Mouse (Mus musculus) neural tube, embryonic 12.5 days (tissue): ENCODE measurements around the gene Gm9508. TPM values are rescaled to one million over a fixed set of nuclear protein-coding genes. Genes with fewer than 3 reads are reported as not detected.
"Not testable (repeated sequence)": the region's sequence is repeated elsewhere in the genome, so short reads cannot be mapped to it uniquely, and the experiment has no call there.

Experiments used
- ATAC-seq: fragments of 200-750 bp; cut with Nextera tagmentation; 2 replicates; pipeline ENCODE4 v1.8.0; 2017; ENCODE audit warnings: low read depth, mild to moderate bottlenecking, moderate TSS enrichment, moderate library complexity; ENCODE audit not compliant: low FRiP score
- H3K27ac ChIP-seq: fragments of 300-500 bp; sonication (generic); 2 replicates; pipeline ENCODE4 v1.5.1; 2016
- H3K27me3 ChIP-seq: fragments of 300-500 bp; sonication (generic); replicated peaks from 2 replicates; pipeline ENCODE4 v1.6.1; 2016; ENCODE audit warnings: mild to moderate bottlenecking
- H3K36me3 ChIP-seq: fragments of 300-500 bp; sonication (generic); 2 replicates; pipeline ENCODE4 v1.6.1; 2016; ENCODE audit warnings: mild to moderate bottlenecking
- H3K4me1 ChIP-seq: fragments of 300-500 bp; sonication (generic); 2 replicates; pipeline ENCODE4 v1.6.1; 2016
- H3K4me2 ChIP-seq: fragments of 300-500 bp; sonication (generic); replicated peaks from 2 replicates; pipeline ENCODE4 v1.6.1; 2016; ENCODE audit warnings: mild to moderate bottlenecking
- H3K4me3 ChIP-seq: fragments of 300-500 bp; sonication (generic); 2 replicates; pipeline ENCODE4 v1.5.1; 2016
- H3K9ac ChIP-seq: fragments of 300-500 bp; sonication (generic); 2 replicates; pipeline ENCODE4 v1.6.1; 2016; ENCODE audit warnings: mild to moderate bottlenecking
- H3K9me3 ChIP-seq: fragments of 300-500 bp; sonication (generic); 2 replicates; pipeline ENCODE4 v1.6.1; 2016; ENCODE audit warnings: mild to moderate bottlenecking
- WGBS: fragments of 180-500 bp; shearing (Covaris S2); methylation state at CpG from one replicate; pipeline ENCODE4 v1.1.7; 2016; 5-methylcytosine and 5-hydroxymethylcytosine counted together
- polyA plus RNA-seq: library from polyadenylated mRNA; unstranded; fragments of >200 nt; fragmentation: Nextera tagmentation; extraction: Ambion mirVana; gene quantifications from 2 replicates; pipeline ENCODE4 v1.2.1, GENCODE M21; 2016

Gm9508 gene
- polyA plus RNA-seq: not detected in 2 replicates

GRCm38 (mm10) chr10:77697133-77697532 is at the start of gene Gm9508:
TSS of gene Gm9508 (minus strand) at chr10:77697233.
- no peak for ATAC-seq

GRCm38 (mm10) chr10:77741924-77742688 is 45.1 kb upstream of the Gm9508 start, which contains the start of gene Gm18596:
TSS of gene Gm18596 (minus strand) at chr10:77742638.
- not testable (repeated sequence) for H3K4me2 ChIP-seq, ATAC-seq, H3K9me3 ChIP-seq, H3K27ac ChIP-seq, H3K4me1 ChIP-seq, H3K9ac ChIP-seq, H3K4me3 ChIP-seq, H3K36me3 ChIP-seq, H3K27me3 ChIP-seq
- WGBS: 59% methylated on average over 5 of the region's 5 CpGs

More at GRCm38 (mm10) chr10:77697133-77697532, at the start of gene Gm9508:
- H3K27ac ChIP-seq: no peak within 1 kb of the TSS
- H3K36me3 ChIP-seq: no peaks in the 10 kb centered on the region
- no peak within 1 kb of the TSS for H3K9ac ChIP-seq
- no peaks in the 10 kb centered on the region for H3K4me1 ChIP-seq
- no peak within 1 kb of the TSS for H3K4me2 ChIP-seq
- peaks cover 4% of the 10 kb centered on the region; the same call in 1 of the 2 replicates for H3K9me3 ChIP-seq
- H3K27me3 ChIP-seq: no peaks in the 10 kb centered on the region
- no peak within 1 kb of the TSS for H3K4me3 ChIP-seq
- 53% methylated on average over 4 of the region's 4 CpGs for WGBS

GRCm38 (mm10) chr10:77738929-77739328 is 41.9 kb upstream of the Gm9508 start:
- H3K27me3 ChIP-seq: no peaks in the 10 kb centered on the region
- no peak overlapping the region for H3K4me2 ChIP-seq
- H3K4me1 ChIP-seq: no peaks in the 10 kb centered on the region
- H3K9me3 ChIP-seq: peaks cover 6% of the 10 kb centered on the region; the same call in 1 of the 2 replicates
- ATAC-seq: no peak
- no peaks in the 10 kb centered on the region for H3K36me3 ChIP-seq
- H3K9ac ChIP-seq: no peak overlapping the region
- no peak overlapping the region for H3K4me3 ChIP-seq
- WGBS: 90% methylated on average over 4 of the region's 4 CpGs
- H3K27ac ChIP-seq: no peak overlapping the region

- no peak overlapping the region for H3K27ac ChIP-seq
- no peaks in the 10 kb centered on the region for H3K27me3 ChIP-seq
- ATAC-seq: no peak
- no peak overlapping the region for H3K4me3 ChIP-seq
- H3K4me1 ChIP-seq: no peaks in the 10 kb centered on the region
- no peaks in the 10 kb centered on the region for H3K36me3 ChIP-seq
- no peak overlapping the region for H3K9ac ChIP-seq
- H3K9me3 ChIP-seq: peaks cover 6% of the 10 kb centered on the region; the same call in 1 of the 2 replicates
- WGBS: 79% methylated on average over 1 of the region's 1 CpGs
- H3K4me2 ChIP-seq: no peak overlapping the region
Measured at GRCm38 (mm10) chr10:77735928-77736327, 38.9 kb upstream of the Gm9508 start.

- Histone ChIP-seq H3K9ac (no peak overlapping the region), H3K27ac (no peak overlapping the region), H3K4me1 (no peaks in the 10 kb centered on the region), H3K9me3 (no peaks in the 10 kb centered on the region), H3K36me3 (no peaks in the 10 kb centered on the region), H3K4me2 (no peak overlapping the region), H3K4me3 (no peak overlapping the region), H3K27me3 (no peaks in the 10 kb centered on the region)
- WGBS: 52% methylated on average over 4 of the region's 4 CpGs
- no peak for ATAC-seq
Measured at GRCm38 (mm10) chr10:77729241-77729640, 32.2 kb upstream of the Gm9508 start.

GRCm38 (mm10) chr10:77728280-77728679 is 31.2 kb upstream of the Gm9508 start:
- Histone ChIP-seq H3K4me2 (no peak overlapping the region), H3K9me3 (no peaks in the 10 kb centered on the region), H3K36me3 (no peaks in the 10 kb centered on the region), H3K9ac (no peak overlapping the region), H3K4me1 (no peaks in the 10 kb centered on the region), H3K4me3 (no peak overlapping the region), H3K27ac (no peak overlapping the region), H3K27me3 (no peaks in the 10 kb centered on the region)
- no peak for ATAC-seq
- 69% methylated on average over 4 of the region's 4 CpGs for WGBS

- no peaks in the 10 kb centered on the region for H3K27me3 ChIP-seq
- 53% methylated on average over 3 of the region's 3 CpGs for WGBS
- no peak within 1 kb of the TSS for H3K4me3 ChIP-seq
- H3K4me1 ChIP-seq: no peaks in the 10 kb centered on the region
- H3K36me3 ChIP-seq: no peaks in the 10 kb centered on the region
- H3K9me3 ChIP-seq: no peaks in the 10 kb centered on the region
- H3K27ac ChIP-seq: no peak within 1 kb of the TSS
- H3K9ac ChIP-seq: no peak within 1 kb of the TSS
- H3K4me2 ChIP-seq: no peak within 1 kb of the TSS
- no peak for ATAC-seq
Measured at GRCm38 (mm10) chr10:77726186-77726585, 29.2 kb upstream of the Gm9508 start, which contains the start of gene Gm10100. TSS of gene Gm10100 (plus strand) at chr10:77726486.

GRCm38 (mm10) chr10:77724855-77725254 is 27.8 kb upstream of the Gm9508 start:
- no peak overlapping the region for H3K4me3 ChIP-seq
- no peaks in the 10 kb centered on the region for H3K36me3 ChIP-seq
- no peak for ATAC-seq
- no peaks in the 10 kb centered on the region for H3K27me3 ChIP-seq
- no peak overlapping the region for H3K27ac ChIP-seq
- H3K4me1 ChIP-seq: no peaks in the 10 kb centered on the region
- no peaks in the 10 kb centered on the region for H3K9me3 ChIP-seq
- no peak overlapping the region for H3K4me2 ChIP-seq
- 75% methylated on average over 8 of the region's 8 CpGs for WGBS
- no peak overlapping the region for H3K9ac ChIP-seq

GRCm38 (mm10) chr10:77720299-77720698 is 23.3 kb upstream of the Gm9508 start, which contains the start of gene Krtap12-1:
TSS of gene Krtap12-1 (plus strand) at chr10:77720599.
- not testable (repeated sequence) for H3K9me3 ChIP-seq, H3K9ac ChIP-seq, ATAC-seq, H3K27ac ChIP-seq, H3K27me3 ChIP-seq, H3K36me3 ChIP-seq, H3K4me1 ChIP-seq, H3K4me2 ChIP-seq, H3K4me3 ChIP-seq
- WGBS: 86% methylated on average over 1 of the region's 1 CpGs

GRCm38 (mm10) chr10:77715507-77715906 is 18.5 kb upstream of the Gm9508 start, which contains the start of gene Gm10142:
TSS of gene Gm10142 (plus strand) at chr10:77715807.
- Histone ChIP-seq H3K36me3 (no peaks in the 10 kb centered on the region), H3K9me3 (no peaks in the 10 kb centered on the region), H3K9ac (no peak within 1 kb of the TSS), H3K4me1 (no peaks in the 10 kb centered on the region), H3K4me3 (no peak within 1 kb of the TSS), H3K27ac (no peak within 1 kb of the TSS), H3K4me2 (no peak within 1 kb of the TSS), H3K27me3 (no peaks in the 10 kb centered on the region)
- WGBS: 88% methylated on average over 1 of the region's 1 CpGs
- no peak for ATAC-seq

GRCm38 (mm10) chr10:77713734-77714133 is 16.7 kb upstream of the Gm9508 start:
- Histone ChIP-seq H3K27ac (no peak overlapping the region), H3K4me1 (no peaks in the 10 kb centered on the region), H3K36me3 (no peaks in the 10 kb centered on the region), H3K27me3 (no peaks in the 10 kb centered on the region), H3K4me3 (no peak overlapping the region), H3K9me3 (no peaks in the 10 kb centered on the region), H3K4me2 (no peak overlapping the region), H3K9ac (no peak overlapping the region)
- WGBS: 72% methylated on average over 4 of the region's 4 CpGs
- no peak for ATAC-seq

GRCm38 (mm10) chr10:77711157-77711556 is 14.1 kb upstream of the Gm9508 start, which contains the start of gene Gm10024:
TSS of gene Gm10024 (plus strand) at chr10:77711457.
- not testable (repeated sequence) for H3K9me3 ChIP-seq, H3K27ac ChIP-seq, H3K36me3 ChIP-seq, H3K9ac ChIP-seq, H3K27me3 ChIP-seq, H3K4me1 ChIP-seq, ATAC-seq, H3K4me3 ChIP-seq, H3K4me2 ChIP-seq

GRCm38 (mm10) chr10:77709831-77710230 is 12.8 kb upstream of the Gm9508 start:
- Histone ChIP-seq H3K4me1 (no peaks in the 10 kb centered on the region), H3K36me3 (no peaks in the 10 kb centered on the region), H3K27ac (no peak overlapping the region), H3K9me3 (peaks cover 8% of the 10 kb centered on the region), H3K9ac (no peak overlapping the region), H3K4me2 (no peak overlapping the region), H3K4me3 (no peak overlapping the region), H3K27me3 (no peaks in the 10 kb centered on the region)
- no peak for ATAC-seq
- WGBS: 84% methylated on average over 3 of the region's 3 CpGs
